Mouse (Mus musculus) MEL (cell line): ENCODE data around the gene Atp6v1e1. TPM values are rescaled to one million over a fixed set of nuclear protein-coding genes. Genes with fewer than 3 reads are reported as not detected.

Source experiments
- DNase-seq: peaks from one replicate; pipeline ENCODE4 v3.0.0; 2011; ENCODE audit warnings: low read depth, low spot score
- H3K27ac ChIP-seq: 2 replicates; pipeline ENCODE4 v1.5.1; 2012; ENCODE audit warnings: low read depth, mild to moderate bottlenecking, control low read depth, low read length, moderate library complexity; ENCODE audit not compliant: control insufficient read depth
- H3K27me3 ChIP-seq, 2 experiments: fragments of 150-350 bp in 1 of 2; sonication (generic) in 1 of 2; 2 replicates each; pipeline ENCODE4 v1.6.1; 2012; ENCODE audit warnings: low read length in 2 of 2, mild to moderate bottlenecking in 2 of 2, improper control_type of control experiment in 1 of 2, moderate library complexity in 1 of 2; ENCODE audit not compliant: insufficient read depth in 2 of 2, control insufficient read depth in 1 of 2
- H3K36me3 ChIP-seq, 2 experiments: 2 replicates each; pipeline ENCODE4 v1.6.1; 2012 to 2014; ENCODE audit warnings: low read length in 2 of 2, improper control_type of control experiment in 1 of 2, inconsistent platforms in 1 of 2, mild to moderate bottlenecking in 1 of 2; ENCODE audit not compliant: insufficient read depth in 2 of 2, control insufficient read depth in 1 of 2
- H3K4me1 ChIP-seq, 2 experiments: fragments of 150-350 bp in 1 of 2; sonication (generic) in 1 of 2; 2 replicates each; pipeline ENCODE4 v1.6.1; 2012; ENCODE audit warnings: low read length in 2 of 2, improper control_type of control experiment in 1 of 2, mild to moderate bottlenecking in 1 of 2; ENCODE audit not compliant: insufficient read depth in 2 of 2, control insufficient read depth in 1 of 2
- H3K4me3 ChIP-seq, 2 experiments: fragments of 150-350 bp in 1 of 2; sonication (generic) in 1 of 2; 2 replicates each; pipeline ENCODE4 v1.5.1; 2012; ENCODE audit warnings: low read depth in 2 of 2, low read length in 2 of 2, mild to moderate bottlenecking in 2 of 2, moderate library complexity in 2 of 2, control low read depth in 1 of 2, improper control_type of control experiment in 1 of 2; ENCODE audit not compliant: control insufficient read depth in 1 of 2, insufficient read depth in 1 of 2
- H3K79me2 ChIP-seq: 2 replicates; pipeline ENCODE4 v1.6.1; 2012; ENCODE audit warnings: mild to moderate bottlenecking, low read length, moderate library complexity; ENCODE audit not compliant: control insufficient read depth, poor library complexity, insufficient read depth
- H3K9ac ChIP-seq: 2 replicates; pipeline ENCODE4 v1.6.1; 2012; ENCODE audit warnings: low read depth, mild to moderate bottlenecking, control low read depth, low read length, moderate library complexity; ENCODE audit not compliant: control insufficient read depth, poor library complexity, severe bottlenecking
- H3K9me3 ChIP-seq: fragments of 150-350 bp; sonication (generic); replicated peaks from 2 replicates; pipeline ENCODE4 v1.6.1; 2012; ENCODE audit warnings: mild to moderate bottlenecking, low read length, improper control_type of control experiment, moderate library complexity; ENCODE audit not compliant: insufficient read depth
- BHLHE40 ChIP-seq: IDR thresholded peaks from 2 replicates; pipeline ENCODE4 v1.6.1; 2012; ENCODE audit warnings: low read depth, mild to moderate bottlenecking, inconsistent platforms, low read length, improper control_type of control experiment, borderline replicate concordance
- CHD1 ChIP-seq: IDR thresholded peaks from 2 replicates; pipeline ENCODE4 v1.6.1; 2012; ENCODE audit warnings: low read depth, mild to moderate bottlenecking, inconsistent platforms, low read length, improper control_type of control experiment
- CHD2 ChIP-seq: IDR thresholded peaks from 2 replicates; pipeline ENCODE4 v1.6.1; 2011; ENCODE audit warnings: low read length, improper control_type of control experiment
- CTCF ChIP-seq, 3 experiments: IDR thresholded peaks in 2 of 3; conservative IDR thresholded peaks in 1 of 3; 2 replicates each; pipeline ENCODE4 v1.5.1; 2011 to 2012; ENCODE audit warnings: low read length in 3 of 3, low read depth in 2 of 3, mild to moderate bottlenecking in 2 of 3, improper control_type of control experiment in 1 of 3, inconsistent platforms in 1 of 3, mixed read lengths in 1 of 3, moderate library complexity in 1 of 3; ENCODE audit not compliant: control insufficient read depth in 1 of 3, insufficient read depth in 1 of 3, poor library complexity in 1 of 3, severe bottlenecking in 1 of 3
- E2F4 ChIP-seq: IDR thresholded peaks from 2 replicates; pipeline ENCODE4 v1.6.1; 2011; ENCODE audit warnings: low read depth, low read length, improper control_type of control experiment, borderline replicate concordance
- ELF1 ChIP-seq: IDR thresholded peaks from 2 replicates; pipeline ENCODE4 v1.6.1; 2014; ENCODE audit warnings: low read depth, mild to moderate bottlenecking, inconsistent platforms, low read length, improper control_type of control experiment, moderate library complexity
- EP300 ChIP-seq, 2 experiments: IDR thresholded peaks; 2 replicates each; pipeline ENCODE4 v1.6.1; 2011; ENCODE audit warnings: improper control_type of control experiment in 2 of 2, low read length in 2 of 2, low read depth in 1 of 2, mild to moderate bottlenecking in 1 of 2
- ETS1 ChIP-seq: IDR thresholded peaks from 2 replicates; pipeline ENCODE4 v1.6.1; 2012; ENCODE audit warnings: low read depth, mild to moderate bottlenecking, inconsistent platforms, low read length, improper control_type of control experiment, moderate library complexity
- GABPA ChIP-seq: IDR thresholded peaks from 2 replicates; pipeline ENCODE4 v1.6.1; 2012; ENCODE audit warnings: low read depth, mild to moderate bottlenecking, inconsistent platforms, low read length, improper control_type of control experiment, moderate library complexity
- GATA1 ChIP-seq: IDR thresholded peaks from 2 replicates; pipeline ENCODE4 v1.6.1; 2011; ENCODE audit warnings: low read depth, low read length, improper control_type of control experiment
- HCFC1 ChIP-seq: IDR thresholded peaks from 2 replicates; pipeline ENCODE4 v1.6.1; 2012; ENCODE audit warnings: low read depth, mild to moderate bottlenecking, inconsistent platforms, low read length, improper control_type of control experiment, moderate library complexity
- JUND ChIP-seq: IDR thresholded peaks from 2 replicates; pipeline ENCODE4 v1.6.1; 2011; ENCODE audit warnings: low read depth, mild to moderate bottlenecking, improper control_type of control experiment, low read length
- KAT2A ChIP-seq: conservative IDR thresholded peaks from 2 replicates; pipeline ENCODE4 v1.6.1; 2012; ENCODE audit warnings: low read depth, low read length, improper control_type of control experiment, inconsistent platforms
- MAFK ChIP-seq: IDR thresholded peaks from 2 replicates; pipeline ENCODE4 v1.6.1; 2011; ENCODE audit warnings: low read depth, mild to moderate bottlenecking, low read length, improper control_type of control experiment, borderline replicate concordance
- MAX ChIP-seq: IDR thresholded peaks from 2 replicates; pipeline ENCODE4 v1.6.1; 2011; ENCODE audit warnings: low read length, improper control_type of control experiment
- MAZ ChIP-seq: IDR thresholded peaks from 2 replicates; pipeline ENCODE4 v1.6.1; 2012; ENCODE audit warnings: low read depth, mild to moderate bottlenecking, inconsistent platforms, low read length, improper control_type of control experiment
- MEF2A ChIP-seq: IDR thresholded peaks from 2 replicates; pipeline ENCODE4 v1.6.1; 2014; ENCODE audit warnings: low read depth, mild to moderate bottlenecking, inconsistent platforms, low read length, improper control_type of control experiment; ENCODE audit not compliant: poor library complexity, insufficient replicate concordance, severe bottlenecking; ENCODE audit errors: extremely low read depth
- MXI1 ChIP-seq: IDR thresholded peaks from 2 replicates; pipeline ENCODE4 v1.6.1; 2011; ENCODE audit warnings: mild to moderate bottlenecking, low read depth, low read length, improper control_type of control experiment
- MYB ChIP-seq: IDR thresholded peaks from 2 replicates; pipeline ENCODE4 v1.6.1; 2011; ENCODE audit warnings: mild to moderate bottlenecking, low read depth, low read length, improper control_type of control experiment
- MYC ChIP-seq: IDR thresholded peaks from 2 replicates; pipeline ENCODE4 v1.6.1; 2011; ENCODE audit warnings: low read depth, mild to moderate bottlenecking, low read length, improper control_type of control experiment, moderate library complexity
- NELFE ChIP-seq: IDR thresholded peaks from 2 replicates; pipeline ENCODE4 v1.6.1; 2011; ENCODE audit warnings: low read depth, low read length, improper control_type of control experiment
- NRF1 ChIP-seq: IDR thresholded peaks from 2 replicates; pipeline ENCODE4 v1.6.1; 2014; ENCODE audit warnings: low read depth, mild to moderate bottlenecking, inconsistent platforms, low read length, improper control_type of control experiment, moderate library complexity; ENCODE audit not compliant: poor library complexity, insufficient read depth, severe bottlenecking
- POLR2A ChIP-seq, 2 experiments: IDR thresholded peaks; 2 replicates each; pipeline ENCODE4 v1.6.1; 2011 to 2012; ENCODE audit warnings: low read length in 2 of 2, mild to moderate bottlenecking in 2 of 2, control low read depth in 1 of 2, improper control_type of control experiment in 1 of 2, low read depth in 1 of 2, moderate library complexity in 1 of 2; ENCODE audit not compliant: control insufficient read depth in 1 of 2, insufficient read depth in 1 of 2, poor library complexity in 1 of 2
- POLR2AphosphoS2 ChIP-seq: IDR thresholded peaks from 2 replicates; pipeline ENCODE4 v1.6.1; 2011; ENCODE audit warnings: low read length, improper control_type of control experiment
- POLR2AphosphoS5 ChIP-seq: IDR thresholded peaks from 2 replicates; pipeline ENCODE4 v1.6.1; 2012; ENCODE audit warnings: low read depth, borderline replicate concordance, mild to moderate bottlenecking, inconsistent platforms, low read length, moderate library complexity, mixed read lengths
- RCOR1 ChIP-seq: IDR thresholded peaks from 2 replicates; pipeline ENCODE4 v1.6.1; 2012; ENCODE audit warnings: low read depth, mild to moderate bottlenecking, inconsistent platforms, low read length, improper control_type of control experiment
- SIN3A ChIP-seq: IDR thresholded peaks from 2 replicates; pipeline ENCODE4 v1.6.1; 2012; ENCODE audit warnings: low read length, improper control_type of control experiment, inconsistent platforms
- SMC3 ChIP-seq: IDR thresholded peaks from 2 replicates; pipeline ENCODE4 v1.6.1; 2011; ENCODE audit warnings: low read depth, low read length, improper control_type of control experiment
- TAL1 ChIP-seq: IDR thresholded peaks from 2 replicates; pipeline ENCODE4 v1.6.1; 2012; ENCODE audit warnings: mild to moderate bottlenecking, inconsistent platforms, low read length, moderate library complexity, mixed read lengths
- TBP ChIP-seq: IDR thresholded peaks from 2 replicates; pipeline ENCODE4 v1.8.0; 2011; ENCODE audit warnings: low read depth, low read length, improper control_type of control experiment
- TCF12 ChIP-seq: IDR thresholded peaks from 2 replicates; pipeline ENCODE4 v1.6.1; 2014; ENCODE audit warnings: low read depth, mild to moderate bottlenecking, inconsistent platforms, low read length, improper control_type of control experiment, moderate library complexity
- UBTF ChIP-seq: IDR thresholded peaks from 2 replicates; pipeline ENCODE4 v1.6.1; 2012; ENCODE audit warnings: low read depth, mild to moderate bottlenecking, inconsistent platforms, low read length, improper control_type of control experiment, moderate library complexity, borderline replicate concordance; ENCODE audit not compliant: insufficient read depth
- USF1 ChIP-seq: IDR thresholded peaks from 2 replicates; pipeline ENCODE4 v1.6.1; 2014; ENCODE audit warnings: low read depth, mild to moderate bottlenecking, inconsistent platforms, low read length, improper control_type of control experiment, moderate library complexity
- USF2 ChIP-seq, 2 experiments: IDR thresholded peaks; 2 replicates each; pipeline ENCODE4 v1.6.1; 2011 to 2012; ENCODE audit warnings: improper control_type of control experiment in 2 of 2, low read length in 2 of 2, borderline replicate concordance in 1 of 2, inconsistent platforms in 1 of 2, low read depth in 1 of 2, mild to moderate bottlenecking in 1 of 2; ENCODE audit not compliant: insufficient read depth in 1 of 2
- ZKSCAN1 ChIP-seq: IDR thresholded peaks from 2 replicates; pipeline ENCODE4 v1.6.1; 2012; ENCODE audit warnings: low read depth, mild to moderate bottlenecking, inconsistent platforms, low read length, improper control_type of control experiment, moderate library complexity
- ZMIZ1 ChIP-seq: IDR thresholded peaks from 2 replicates; pipeline ENCODE4 v1.6.1; 2012; ENCODE audit warnings: low read depth, mild to moderate bottlenecking, inconsistent platforms, low read length, improper control_type of control experiment, moderate library complexity
- ZNF384 ChIP-seq: IDR thresholded peaks from 2 replicates; pipeline ENCODE4 v1.6.1; 2012; ENCODE audit warnings: low read depth, mild to moderate bottlenecking, inconsistent platforms, low read length, improper control_type of control experiment
- polyA plus RNA-seq, 2 experiments: library from polyadenylated mRNA; stranded (reverse) in 1 of 2; unstranded in 1 of 2; fragments of >175 nt in 1 of 2; fragments of >200 nt in 1 of 2; gene quantifications; 2 replicates each; pipeline versions ENCODE4 v1.2.1 to v1.2.4; 2012; ENCODE audit warnings: low replicate concordance in 2 of 2, low read depth in 1 of 2; ENCODE audit not compliant: insufficient read length in 2 of 2, insufficient read depth in 1 of 2, missing spikeins in 1 of 2
- total RNA-seq: library from RNA; depleted of rRNA; stranded (reverse); fragments of 300-350 nt; gene quantifications from 2 replicates; pipeline ENCODE4 v1.2.3, GENCODE M21; 2012

Atp6v1e1 gene
- total and polyA plus RNA-seq, 3 experiments = 123 to 129 TPM; not detected in 1

DNA sequence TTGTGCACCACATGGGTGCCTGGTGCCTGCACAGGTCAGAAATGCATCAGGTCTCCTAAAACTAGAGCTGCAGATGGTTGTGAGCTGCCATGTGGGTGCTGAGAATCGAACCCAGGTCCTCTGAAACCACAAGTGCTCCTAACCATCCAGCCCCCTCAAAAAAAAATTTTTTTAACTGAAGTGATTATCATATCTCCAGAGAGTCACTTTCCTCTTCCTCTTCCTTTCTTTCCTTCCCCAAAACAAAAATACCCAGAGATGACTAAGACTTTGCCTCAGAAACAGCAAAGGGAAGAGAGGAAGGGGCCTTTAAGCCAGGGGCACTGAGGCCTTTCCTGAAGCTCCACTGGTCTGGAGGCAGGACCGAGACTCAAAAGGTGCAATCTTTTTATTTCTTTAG lies 39.6 kb downstream of the Atp6v1e1 start:
- no peak overlapping the region for H3K27ac ChIP-seq
- no peaks in the 10 kb centered on the region for H3K79me2 ChIP-seq
- H3K4me1 ChIP-seq = peaks cover 6 to 17% of the 10 kb centered on the region in 2 experiments
- no peak overlapping the region for H3K9ac ChIP-seq
- H3K9me3 ChIP-seq = no peaks in the 10 kb centered on the region
- peak; percentile 44 for DNase-seq
- peaks cover 0 to 10% of the 10 kb centered on the region in 2 experiments; a peak in 2 of 4 replicates for H3K36me3 ChIP-seq
- TF ChIP-seq NRF1 (no peak), MAX (no peak), BHLHE40 (no peak), ETS1 (0 out of 2 replicates have a peak, but pooled peaks have one; percentile 24), MYB (no peak), EP300 (IDR thresholded peaks at IDR 0.05; ENCODE audit: low read depth in 1 of 2, low read length in 2 of 2) (peak; percentile 52), ELF1 (0 out of 2 replicates have a peak, but pooled peaks have one; percentile 10), E2F4 (no peak), CHD1 (no peak), POLR2AphosphoS5 (no peak), TCF12 (no peak), CTCF (IDR thresholded peaks at IDR 0.05 in 2 of 3, conservative IDR thresholded peaks at IDR 0.05 in 1 of 3; ENCODE audit: control insufficient read depth in 1 of 3, insufficient read depth in 1 of 3, low read depth in 2 of 3, low read length in 3 of 3, poor library complexity in 1 of 3, severe bottlenecking in 1 of 3) (no peak), POLR2AphosphoS2 (no peak), MAZ (no peak), ZMIZ1 (no peak), MYC (no peak), MAFK (no peak), GATA1 (peak; percentile 52; the same call in 1 of the 2 replicates), TAL1 (no peak), GABPA (no peak), SIN3A (no peak), USF2 (IDR thresholded peaks at IDR 0.05; ENCODE audit: borderline replicate concordance in 1 of 2, insufficient read depth in 1 of 2, low read depth in 1 of 2, low read length in 2 of 2) (no peak), HCFC1 (no peak), POLR2A (IDR thresholded peaks at IDR 0.05; ENCODE audit: control insufficient read depth in 1 of 2, insufficient read depth in 1 of 2, low read depth in 1 of 2, low read length in 2 of 2, poor library complexity in 1 of 2) (no peak), USF1 (no peak), ZKSCAN1 (no peak), UBTF (no peak), NELFE (no peak), MXI1 (no peak), JUND (no peak), MEF2A (no peak), TBP (no peak), SMC3 (no peak), ZNF384 (peak; percentile 81), CHD2 (no peak), KAT2A (no peak), RCOR1 (no peak)
- H3K27me3 ChIP-seq = no peaks in the 10 kb centered on the region
- H3K4me3 ChIP-seq = no peak overlapping the region
